Mouse (Mus musculus) olfactory bulb, adult 2 months (tissue): ENCODE measurements around the gene Rcsd1.

Source experiments
- CTCF ChIP-seq: fragments of 200-500 bp; IDR thresholded peaks from 2 replicates; pipeline ENCODE4 v1.5.1; 2012; ENCODE audit warnings: low read depth, mild to moderate bottlenecking, low read length, moderate library complexity; ENCODE audit not compliant: insufficient read depth
- POLR2A ChIP-seq: fragments of 200-500 bp; IDR thresholded peaks from 2 replicates; pipeline ENCODE4 v1.6.1; 2012; ENCODE audit warnings: mild to moderate bottlenecking, low read depth, low read length, moderate library complexity; ENCODE audit not compliant: insufficient read depth

DNA sequence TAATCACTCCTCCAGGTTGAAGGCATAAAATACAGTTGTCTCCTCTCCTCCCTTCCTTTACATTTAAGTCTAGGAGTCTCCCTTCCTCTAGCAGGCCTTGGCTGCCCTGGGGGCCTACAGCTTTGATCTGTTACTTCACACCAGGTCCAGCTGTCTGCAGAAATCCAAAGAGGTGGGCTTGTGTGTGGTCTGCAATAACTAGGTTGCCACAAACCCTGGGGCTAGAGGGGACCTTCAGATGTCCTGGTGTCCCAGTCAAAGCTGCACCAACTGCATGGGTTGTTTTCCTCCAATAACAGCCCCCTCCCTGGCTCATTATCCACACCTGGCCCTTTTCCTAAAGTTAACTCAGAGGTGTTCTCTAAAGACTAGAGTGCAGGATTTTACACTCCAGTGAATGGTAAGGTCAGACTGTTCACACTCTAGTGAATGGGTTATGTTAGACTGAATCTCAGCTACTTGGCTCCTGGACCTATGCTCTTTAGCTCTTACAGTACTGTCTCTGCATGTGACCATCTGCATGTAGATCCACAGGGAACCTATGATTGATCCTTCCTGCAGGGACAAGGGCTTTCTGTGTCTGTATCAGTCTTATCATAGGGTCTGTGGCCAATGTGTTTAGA lies 14.1 kb downstream of the Rcsd1 start:
- TF ChIP-seq CTCF = no peak
- no peak for TF ChIP-seq POLR2A
